Mouse (Mus musculus): ENCODE data around the gene Pate2.

DNA sequence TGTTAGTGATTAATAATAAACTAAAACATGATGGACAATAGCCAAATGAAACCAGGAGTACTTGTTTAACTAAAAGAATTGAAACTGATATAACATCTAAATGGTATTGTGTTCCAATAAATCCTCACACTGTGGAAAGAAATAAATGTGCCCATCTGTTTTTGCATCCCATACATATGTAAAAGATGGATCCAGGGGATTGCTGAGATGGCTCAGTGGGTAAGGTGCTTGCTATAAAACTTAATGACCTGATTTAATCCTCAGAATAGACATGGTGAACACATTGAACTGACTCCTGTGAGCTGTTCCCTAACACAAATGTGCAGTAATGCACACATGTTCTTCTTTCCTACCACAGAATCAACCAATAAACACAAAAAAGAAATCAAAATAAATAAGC is 121.8 kb downstream of the Pate2 start:
- TF ChIP-seq CTCF (conservative IDR thresholded peaks at IDR 0.05; ENCODE audit: low read length): no peak
- no peak for TF ChIP-seq NANOG (IDR thresholded peaks at IDR 0.05; ENCODE audit: borderline replicate concordance, low read length)
- no peak for TF ChIP-seq POU5F1 (IDR thresholded peaks at IDR 0.05; ENCODE audit: borderline replicate concordance, low read length)
